Mouse (Mus musculus) cerebellum, adult 2 months (tissue): ENCODE measurements around the gene Anks1b.

Experiments used
- CTCF ChIP-seq: fragments of 200-500 bp; IDR thresholded peaks from 2 replicates; pipeline ENCODE4 v1.5.1; 2011; ENCODE audit warnings: low read depth, mild to moderate bottlenecking, control low read depth, low read length, moderate library complexity, borderline replicate concordance; ENCODE audit not compliant: insufficient read depth
- POLR2A ChIP-seq: fragments of 200-500 bp; IDR thresholded peaks from 2 replicates; pipeline ENCODE4 v1.6.1; 2011; ENCODE audit warnings: low read length, control low read depth, borderline replicate concordance; ENCODE audit not compliant: insufficient read depth

- TF ChIP-seq CTCF = no peak
- no peak for TF ChIP-seq POLR2A
Measured at GRCm38 (mm10) chr10:90966821-90967220, 1093.5 kb downstream of the Anks1b start.
